Mouse (Mus musculus) left cerebral cortex, adult 2 months (tissue): ENCODE measurements at regions not wholly inside any gene's neighbourhood (a gene's known extent, or its start where the extent isn't known, plus 50 kb on each side); places are given as distances from the start of the nearest gene placed in this dataset.

Experiments
- DNase-seq, 2 experiments: peaks; one replicate each; pipeline ENCODE4 v3.0.0; 2021 to 2022; ENCODE audit warnings: low spot score in 2 of 2, mixed read lengths in 1 of 2; ENCODE audit errors: extremely low spot score in 1 of 2
- H3K27ac ChIP-seq: fragments of 200-600 bp; 2 replicates; pipeline ENCODE4 v1.8.1; 2022
- H3K4me3 ChIP-seq: fragments of 200-600 bp; 2 replicates; pipeline ENCODE4 v1.8.1; 2022
- CTCF ChIP-seq: fragments of 200-600 bp; IDR thresholded peaks from 2 replicates; pipeline ENCODE4 v1.8.1; 2022; ENCODE audit warnings: antibody characterized with exemption, mild to moderate bottlenecking, moderate library complexity
- intact Hi-C: fragments of 180-260 bp; cut with DNase I; formaldehyde crosslinking; loops from one replicate; pipeline ENCODE4 v1.15.1; 2025

DNA sequence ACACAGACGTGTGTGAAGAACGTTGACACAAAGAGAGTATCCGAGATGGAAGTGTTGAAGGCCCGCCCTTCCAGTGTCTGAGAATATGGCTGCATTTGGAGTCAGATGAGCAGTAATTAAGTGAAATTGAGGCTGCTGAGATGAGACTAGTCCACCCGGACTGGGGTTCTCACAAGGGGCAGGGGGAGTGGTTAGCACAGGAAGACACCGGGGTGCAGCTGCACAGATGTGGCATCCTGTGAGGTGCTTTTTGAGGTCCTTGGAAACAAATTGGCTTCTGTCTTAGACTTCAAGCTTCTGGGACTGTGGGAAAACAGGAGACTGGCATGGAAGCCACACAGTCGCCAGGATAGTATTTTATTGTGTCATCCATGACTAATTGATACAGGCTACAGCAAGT lies 320.0 kb upstream of the Gm5148 start:
- no peak for DNase-seq
- TF ChIP-seq CTCF, result no peak
- Histone ChIP-seq H3K27ac (no peak overlapping the region), H3K4me3 (no peak overlapping the region)
- intact Hi-C loops, result no loop called here

GRCm38 (mm10) chr3:38042614-38043013 lies 318.3 kb upstream of the Gm5148 start:
- no peak for TF ChIP-seq CTCF

DNA sequence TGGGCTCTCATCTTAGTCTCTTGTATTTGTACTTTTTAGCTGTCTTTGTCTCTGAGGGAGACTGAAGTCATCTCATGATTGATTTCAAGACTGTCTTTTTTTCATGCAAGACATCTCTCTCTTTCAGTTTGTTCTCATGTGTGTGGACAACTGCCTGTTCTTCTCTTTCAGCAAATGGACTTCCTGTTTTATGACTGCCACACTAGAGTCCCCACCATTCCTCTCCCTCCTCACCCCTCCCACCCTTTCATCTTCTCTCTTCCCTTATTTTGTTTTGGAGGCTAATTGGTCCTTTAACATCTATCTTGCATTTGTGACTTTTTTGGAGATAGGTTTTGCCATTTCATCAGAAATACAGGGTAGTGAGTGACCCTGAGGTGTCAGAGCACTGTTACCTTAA lies 311.8 kb upstream of the Gm5148 start:
- no peak for TF ChIP-seq CTCF

More at GRCm38 (mm10) chr3:38042614-38043013, 318.3 kb upstream of the Gm5148 start:
- Histone ChIP-seq H3K4me3 (no peak overlapping the region), H3K27ac (no peak overlapping the region)
- DNase-seq, result no peak
- intact Hi-C loops, result no loop called here

GRCm38 (mm10) chr3:38034138-38034537 lies 309.8 kb upstream of the Gm5148 start:
- intact Hi-C loops, result no loop called here
- no peak overlapping the region for H3K4me3 ChIP-seq
- DNase-seq, result no peak
- no peak overlapping the region for H3K27ac ChIP-seq
- no peak for TF ChIP-seq CTCF

More for the DNA sequence above, 311.8 kb upstream of the Gm5148 start:
- no peak overlapping the region for H3K4me3 ChIP-seq
- no peak for DNase-seq
- H3K27ac ChIP-seq, result no peak overlapping the region
- intact Hi-C loops, result no loop called here

- Histone ChIP-seq H3K27ac (no peak overlapping the region), H3K4me3 (no peak overlapping the region)
- intact Hi-C loops, result loop anchor here (5.0 kb wide), 1 partner anchor 207 kb away; no protein-coding TSS in a partner anchor
- no peak for TF ChIP-seq CTCF
- DNase-seq, result no peak
Observed at GRCm38 (mm10) chr3:38014768-38015167, 290.5 kb upstream of the Gm5148 start.

DNA sequence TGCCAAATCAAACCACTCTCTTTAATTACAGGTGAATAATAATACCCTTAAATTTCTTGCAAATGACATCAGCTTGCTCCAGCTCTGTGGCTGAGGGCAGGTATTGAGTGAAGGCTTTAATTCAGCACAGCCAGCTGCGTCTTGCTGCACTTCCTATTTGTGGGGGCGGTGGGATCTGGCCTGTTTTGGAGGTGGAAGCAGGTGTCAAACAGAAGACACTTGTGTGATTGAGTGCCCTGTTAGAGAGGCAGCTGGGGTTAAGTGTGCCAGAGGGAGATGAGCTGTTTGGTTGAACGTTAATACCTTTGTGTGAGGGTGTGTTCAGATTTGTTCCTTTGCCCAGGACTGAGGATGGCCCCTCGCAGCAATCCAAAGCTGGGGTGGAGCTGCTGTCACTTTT lies 284.9 kb upstream of the Gm5148 start:
- no peak for DNase-seq
- intact Hi-C loops, result no loop called here
- Histone ChIP-seq H3K4me3 (no peak overlapping the region), H3K27ac (no peak overlapping the region)
- no peak for TF ChIP-seq CTCF

DNA sequence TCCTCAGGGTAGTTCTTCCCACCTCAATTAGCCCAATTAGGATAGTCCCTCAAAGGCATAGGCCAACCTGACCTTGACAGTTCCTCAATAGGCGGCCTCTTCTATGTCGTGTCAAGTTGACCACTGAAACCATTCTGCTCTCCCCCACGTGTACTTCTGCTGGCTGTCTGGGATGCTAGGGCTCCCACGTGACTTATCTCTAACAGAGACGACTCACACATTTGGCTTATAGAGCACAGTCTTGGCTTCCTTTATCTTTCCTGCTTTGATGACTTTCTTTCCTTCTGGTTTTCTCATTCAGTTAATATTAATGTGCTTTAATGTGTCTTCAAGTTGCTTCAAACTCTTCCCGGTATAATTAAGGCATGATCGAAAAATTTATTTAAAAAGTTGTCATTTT lies 284.0 kb upstream of the Gm5148 start:
- intact Hi-C loops, result no loop called here
- no peak for TF ChIP-seq CTCF
- no peak for DNase-seq
- Histone ChIP-seq H3K27ac (no peak overlapping the region), H3K4me3 (no peak overlapping the region)

DNA sequence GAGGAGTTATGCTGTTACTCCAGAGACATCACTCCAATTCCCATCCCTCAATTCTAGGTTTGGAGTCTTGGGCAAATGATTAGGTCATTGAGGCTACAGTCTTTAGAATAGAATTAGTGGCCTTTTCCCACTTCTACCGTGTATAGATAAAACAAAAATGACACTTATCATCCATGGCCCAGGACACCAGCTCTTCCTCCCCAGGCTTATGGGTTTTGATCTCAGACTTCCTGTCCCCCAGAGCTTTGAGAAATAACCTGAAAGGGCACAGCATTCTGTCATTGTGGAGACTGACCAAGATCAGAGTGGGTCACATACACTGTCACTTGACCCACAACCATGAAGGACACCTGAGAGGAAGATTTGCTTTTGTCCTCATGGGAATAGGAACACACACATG lies 283.3 kb upstream of the Gm5148 start:
- Histone ChIP-seq H3K4me3 (no peak overlapping the region), H3K27ac (no peak overlapping the region)
- intact Hi-C loops, result no loop called here
- TF ChIP-seq CTCF, result no peak
- no peak for DNase-seq

DNA sequence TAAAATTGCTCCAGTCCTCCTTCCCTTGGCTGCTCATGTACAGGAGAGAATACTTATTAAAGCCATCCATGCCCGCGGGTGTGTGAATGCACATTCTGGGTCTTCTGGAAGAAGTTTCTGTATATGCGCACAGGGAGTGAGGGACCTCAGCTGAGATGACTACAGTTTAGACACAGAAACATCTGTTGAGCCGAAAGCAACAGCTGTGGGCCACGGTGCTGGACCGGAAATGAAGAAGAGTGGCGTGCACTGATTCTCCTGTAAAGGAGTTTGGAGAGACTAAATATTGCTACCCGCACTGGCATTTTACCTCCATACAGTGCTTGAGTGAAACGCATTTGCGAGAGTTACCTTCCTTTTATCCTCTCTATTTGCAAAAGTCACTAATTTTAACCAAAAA lies 278.0 kb upstream of the Gm5148 start:
- no peak for DNase-seq
- no peak for TF ChIP-seq CTCF
- intact Hi-C loops, result no loop called here
- H3K4me3 ChIP-seq, result no peak overlapping the region
- H3K27ac ChIP-seq, result no peak overlapping the region

DNA sequence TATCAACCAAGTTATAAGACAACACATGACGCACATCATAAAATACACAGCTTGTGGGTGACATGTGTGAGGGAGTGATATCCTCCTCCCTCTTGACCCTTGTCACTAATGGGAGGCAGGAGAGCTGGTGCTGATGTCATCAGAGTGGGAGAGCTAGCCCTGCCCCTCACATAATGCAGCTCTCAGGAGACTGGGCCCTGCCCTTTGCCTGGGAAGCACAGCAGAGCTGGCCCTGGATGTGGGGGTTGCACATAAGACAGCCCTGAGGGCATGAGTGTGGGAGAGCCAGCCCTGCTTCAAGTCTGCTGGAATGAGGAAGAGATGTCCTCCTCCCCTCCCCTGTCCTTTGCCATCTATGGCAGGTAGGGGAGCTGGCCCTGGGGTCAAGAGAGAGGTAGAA lies 275.5 kb upstream of the Gm5148 start:
- TF ChIP-seq CTCF, result no peak
- no peak for DNase-seq
- intact Hi-C loops, result no loop called here
- Histone ChIP-seq H3K4me3 (no peak overlapping the region), H3K27ac (no peak overlapping the region)

DNA sequence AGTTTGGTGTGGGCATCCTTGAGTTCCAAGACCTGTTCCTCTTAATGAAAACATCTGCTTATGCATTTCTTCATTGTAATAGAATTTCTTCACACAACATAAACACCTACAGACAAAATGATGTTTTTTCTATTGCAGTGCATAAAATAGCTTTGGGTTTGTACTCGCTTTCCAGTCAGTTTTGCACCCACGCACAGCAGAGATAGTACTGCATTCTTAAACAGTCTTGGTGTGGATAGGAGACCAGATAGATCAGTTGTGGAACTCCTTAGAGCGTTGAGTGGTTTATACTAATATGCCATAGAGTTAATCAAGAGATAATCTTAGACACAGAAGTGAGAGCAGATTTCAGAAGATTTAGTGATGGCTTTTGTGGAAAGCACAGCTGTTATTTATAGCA lies 273.7 kb upstream of the Gm5148 start:
- DNase-seq, result peak in 1 of 2 experiments; percentile 23
- H3K27ac ChIP-seq, result no peak overlapping the region
- H3K4me3 ChIP-seq, result no peak overlapping the region

DNA sequence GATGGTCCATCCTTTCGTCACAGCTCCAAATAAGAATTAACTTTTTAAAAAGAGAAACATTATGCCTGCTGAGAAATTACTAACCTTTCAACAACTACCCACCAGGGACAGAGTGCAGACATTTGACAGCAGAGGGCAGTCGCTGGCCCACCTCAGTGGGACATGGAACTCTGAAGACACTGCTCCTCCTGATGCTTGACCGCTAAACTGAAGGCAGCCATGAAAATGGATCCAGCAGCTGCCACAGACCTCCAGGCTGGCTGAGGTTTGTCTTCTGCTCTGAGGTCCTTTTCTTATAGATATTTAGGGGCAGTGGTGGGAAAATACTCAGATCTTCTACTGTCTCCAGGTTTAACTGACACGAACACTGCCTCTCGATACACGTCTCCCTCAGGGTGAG lies 265.7 kb upstream of the Gm5148 start:
- intact Hi-C loops, result no loop called here
- DNase-seq, result no peak
- no peak for TF ChIP-seq CTCF
- Histone ChIP-seq H3K4me3 (no peak overlapping the region), H3K27ac (no peak overlapping the region)

More for the DNA sequence above, 273.7 kb upstream of the Gm5148 start:
- no peak for TF ChIP-seq CTCF
- intact Hi-C loops, result no loop called here

DNA sequence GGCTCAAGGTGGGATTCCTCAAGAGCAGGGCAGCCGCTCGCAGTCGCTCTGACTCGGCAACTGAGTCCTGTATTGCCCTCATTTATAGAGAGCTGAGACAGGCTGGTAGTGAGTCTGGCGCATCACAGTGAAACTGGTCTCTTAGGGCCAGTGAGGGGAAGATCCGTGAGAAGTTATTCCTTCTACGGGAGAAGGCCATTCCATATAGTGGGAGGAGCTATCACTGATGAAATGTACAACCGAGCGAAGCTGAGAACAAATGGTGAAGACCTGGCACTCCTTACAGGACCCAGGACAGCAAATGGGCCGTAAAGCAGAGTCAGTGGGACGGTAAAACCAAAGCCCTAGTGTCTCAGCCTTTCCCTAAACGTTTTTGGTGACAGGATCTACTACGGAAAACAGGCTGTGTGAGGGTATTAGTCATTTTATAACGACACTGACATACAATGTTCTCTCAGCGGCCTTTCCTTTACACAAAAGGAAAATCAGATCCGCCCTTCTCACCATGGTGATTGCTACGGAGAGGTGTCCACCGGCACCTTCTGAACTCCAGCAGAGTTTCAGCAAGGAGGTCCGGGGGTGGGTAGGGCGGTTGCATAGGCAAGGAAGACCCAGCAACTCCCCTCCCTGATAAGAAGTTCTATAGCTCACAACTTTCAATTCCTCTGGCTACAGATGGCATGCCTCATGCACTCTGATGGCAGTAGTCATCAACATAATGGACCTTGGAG lies 263.6 kb upstream of the Gm5148 start:
- Histone ChIP-seq H3K4me3 (no peak overlapping the region), H3K27ac (no peak overlapping the region)
- intact Hi-C loops, result no loop called here
- no peak for TF ChIP-seq CTCF
- no peak for DNase-seq
